In the genomic region with DNA sequence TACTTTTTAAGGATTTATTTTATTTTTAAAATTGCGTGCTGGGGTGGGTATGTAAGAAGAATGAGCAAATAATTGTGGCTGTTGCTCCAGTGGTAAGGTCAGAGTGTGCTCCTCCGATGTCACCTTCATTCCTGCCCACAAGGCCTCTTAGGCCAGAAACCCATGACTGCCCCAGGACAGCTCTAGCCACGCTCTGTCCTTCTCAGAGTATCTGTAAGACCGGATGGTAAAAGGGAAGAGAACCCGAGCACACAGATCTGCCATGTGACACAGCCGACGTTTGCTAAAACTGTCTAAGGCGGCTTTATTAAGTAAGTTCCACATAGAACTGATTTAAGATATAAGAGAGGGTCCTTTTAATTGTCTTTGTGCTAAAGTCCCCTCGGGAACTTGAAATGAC, we compare ENCODE assay signal across 12 mouse cellular contexts.
A peak's percentile ranks its signal among the peaks of the same experiment; 100 is the strongest.
DNase-seq lines count a peak whose midpoint lies in the region; ATAC-seq and TF ChIP-seq lines count a peak whose summit lies in the region.
"Had no signal": no experiment of that assay in that cellular context is flagged by ENCODE, and none has a peak within 500 bp of the region (broad histone marks: within the 10 kb centered on the region; RNA-seq: fewer than 3 reads in every experiment).

No protein-coding gene starts in this region.

- no peak overlapping the region for H3K27ac ChIP-seq in forebrain, embryonic 11.5 days (ENCODE audit: low read depth, low read length)
- no peak overlapping the region for H3K27ac ChIP-seq in forebrain, embryonic 16.5 days (ENCODE audit: low read length)
- no peak overlapping the region for H3K27ac ChIP-seq in heart, postnatal 0 days (ENCODE audit: low read depth)
- H3K27ac ChIP-seq in layer of hippocampus, adult 2 months: peak overlapping the region; percentile 36
- H3K27ac ChIP-seq: forebrain, embryonic 12.5 days; limb, embryonic 12.5 days; neural tube, embryonic 12.5 days had no signal

- no peaks in the 10 kb centered on the region for H3K9me3 ChIP-seq in forebrain, embryonic 11.5 days (ENCODE audit: control insufficient read depth, low read length)
- no peaks in the 10 kb centered on the region for H3K9me3 ChIP-seq in forebrain, embryonic 16.5 days (ENCODE audit: control insufficient read depth, low read length)
- no peaks in the 10 kb centered on the region for H3K9me3 ChIP-seq in heart, postnatal 0 days (replicated peaks; ENCODE audit: control insufficient read depth, low read length)
- H3K9me3 ChIP-seq: forebrain, embryonic 12.5 days; limb, embryonic 12.5 days; neural tube, embryonic 12.5 days had no signal

- no peaks in the 10 kb centered on the region for H3K36me3 ChIP-seq in forebrain, embryonic 11.5 days (ENCODE audit: control insufficient read depth, insufficient read depth, low read length)
- H3K36me3 ChIP-seq in forebrain, embryonic 16.5 days (ENCODE audit: control insufficient read depth, insufficient read depth): no peaks in the 10 kb centered on the region
- H3K36me3 ChIP-seq in heart, postnatal 0 days (replicated peaks; ENCODE audit: control insufficient read depth, insufficient read depth, low read length): no peaks in the 10 kb centered on the region
- H3K36me3 ChIP-seq: forebrain, embryonic 12.5 days; limb, embryonic 12.5 days; neural tube, embryonic 12.5 days had no signal

- ATAC-seq in forebrain, embryonic 11.5 days (replicated peaks; ENCODE audit: low FRiP score): no peak
- ATAC-seq in forebrain, embryonic 16.5 days: no peak
- ATAC-seq in heart, postnatal 0 days (ENCODE audit: insufficient read depth, low read depth): no peak
- ATAC-seq in Patski: peak; percentile 55

- H3K4me1 ChIP-seq in forebrain, embryonic 11.5 days (replicated peaks; ENCODE audit: control insufficient read depth, insufficient read depth, low read length): no peaks in the 10 kb centered on the region
- H3K4me1 ChIP-seq in forebrain, embryonic 16.5 days (replicated peaks; ENCODE audit: control insufficient read depth, insufficient read depth, low read length): 0 out of 2 replicates have a peak, but pooled peaks cover 3% of the 10 kb centered on the region
- no peaks in the 10 kb centered on the region for H3K4me1 ChIP-seq in heart, postnatal 0 days (ENCODE audit: control insufficient read depth, insufficient read depth)
- H3K4me1 ChIP-seq: forebrain, embryonic 12.5 days; limb, embryonic 12.5 days; neural tube, embryonic 12.5 days had no signal

- TF ChIP-seq EP300 in heart, postnatal 0 days (IDR thresholded peaks at IDR 0.05; ENCODE audit: low read depth): no peak

- in situ Hi-C loops in Patski (cut with MboI; ENCODE audit: low pct_unique_long_range_greater_than_20kb): loop anchor here (10.0 to 25.0 kb wide), 2 partner anchors 194 to 851 kb away; no protein-coding TSS in a partner anchor

- CTCF ChIA-PET in Patski (lab: Charles Lee): interaction anchor here (0.8 to 1.6 kb wide), 7 partner anchors 9 to 242 kb away, joined by 3 to 4 read pairs (median 3); no protein-coding TSS in a partner anchor

- no peaks in the 10 kb centered on the region for H3K27me3 ChIP-seq in forebrain, embryonic 11.5 days (ENCODE audit: control insufficient read depth, insufficient read depth, low read length)
- H3K27me3 ChIP-seq in forebrain, embryonic 16.5 days (replicated peaks; ENCODE audit: control insufficient read depth, insufficient read depth, low read length): no peaks in the 10 kb centered on the region
- H3K27me3 ChIP-seq in heart, postnatal 0 days (ENCODE audit: control insufficient read depth, insufficient read depth, low read length): no peaks in the 10 kb centered on the region
- no peaks in the 10 kb centered on the region for H3K27me3 ChIP-seq in Patski
- H3K27me3 ChIP-seq: forebrain, embryonic 12.5 days; limb, embryonic 12.5 days; megakaryocyte, embryonic 14.5 days; neural tube, embryonic 12.5 days had no signal

- no peak for TF ChIP-seq CTCF in heart, postnatal 0 days (IDR thresholded peaks at IDR 0.05; ENCODE audit: low read depth)
- TF ChIP-seq CTCF in layer of hippocampus, adult 2 months (conservative IDR thresholded peaks at IDR 0.05): no peak
- TF ChIP-seq CTCF in Patski (IDR thresholded peaks at IDR 0.05): no peak

- DNase-seq in forebrain, embryonic 11.5 days (ENCODE audit: low spot score): peak; percentile 18
- no peak for DNase-seq in heart, postnatal 0 days (ENCODE audit: low spot score)
- DNase-seq in heart, postnatal 36 days: no peak
- DNase-seq in layer of hippocampus, adult 2 months (ENCODE audit: low spot score in 2 of 2): no peak
- no peak for DNase-seq in layer of hippocampus, adult 11-12 months (ENCODE audit: low spot score)
- no peak for DNase-seq in Patski (ENCODE audit: low read depth, low spot score)
- no peak for DNase-seq in adrenal gland, postnatal 10 days

- H3K9ac ChIP-seq in forebrain, embryonic 11.5 days (ENCODE audit: low read length): no peak overlapping the region
- no peak overlapping the region for H3K9ac ChIP-seq in forebrain, embryonic 16.5 days (replicated peaks; ENCODE audit: low read depth, low read length)
- H3K9ac ChIP-seq in heart, postnatal 0 days (replicated peaks; ENCODE audit: low read depth, low read length): no peak overlapping the region
- H3K9ac ChIP-seq: forebrain, embryonic 12.5 days; limb, embryonic 12.5 days; neural tube, embryonic 12.5 days had no signal

- WGBS in forebrain, embryonic 11.5 days: 87% methylated on average over 9 of the region's 9 CpGs
- 88% methylated on average over 9 of the region's 9 CpGs for WGBS in forebrain, embryonic 16.5 days
- WGBS in heart, postnatal 0 days: 69% methylated on average over 9 of the region's 9 CpGs

- intact Hi-C loops in heart, postnatal 36 days (cut with DNase I): loop anchor here (10.0 kb wide), 1 partner anchor 854 kb away; no protein-coding TSS in a partner anchor

- POLR2A ChIA-PET in Patski (lab: Charles Lee): no interaction called here

- no peak overlapping the region for H3K4me3 ChIP-seq in forebrain, embryonic 11.5 days (ENCODE audit: low read depth, low read length)
- H3K4me3 ChIP-seq in forebrain, embryonic 16.5 days (replicated peaks; ENCODE audit: low read length): no peak overlapping the region
- no peak overlapping the region for H3K4me3 ChIP-seq in heart, postnatal 0 days (ENCODE audit: low read depth, low read length)
- no peak overlapping the region for H3K4me3 ChIP-seq in layer of hippocampus, adult 2 months
- H3K4me3 ChIP-seq: forebrain, embryonic 12.5 days; limb, embryonic 12.5 days; neural tube, embryonic 12.5 days had no signal

- H3K4me2 ChIP-seq in forebrain, embryonic 11.5 days (ENCODE audit: low read depth, low read length, severe bottlenecking): no peak overlapping the region
- no peak overlapping the region for H3K4me2 ChIP-seq in forebrain, embryonic 16.5 days (ENCODE audit: low read length)
- H3K4me2 ChIP-seq in heart, postnatal 0 days (ENCODE audit: low read depth, low read length): 0 out of 2 replicates have a peak overlapping the region, but pooled peaks have one; percentile 43
- H3K4me2 ChIP-seq: forebrain, embryonic 12.5 days had no signal
